29 mouse cellular contexts compared by ENCODE assay signal in genomic region chr11:86598572-86598971, GRCm38 (mm10). TPM values are rescaled to one million over a fixed set of nuclear protein-coding genes. Genes with fewer than 3 reads are reported as not detected.
DNase-seq lines count a peak whose midpoint lies in the region; TF ChIP-seq lines count a peak whose summit lies in the region.
"Had no signal": no experiment of that assay in that cellular context is flagged by ENCODE, and none has a peak within 500 bp of the region (broad histone marks: within the 10 kb centered on the region; RNA-seq: fewer than 3 reads in every experiment).

No protein-coding gene starts in this region.

- no peaks in the 10 kb centered on the region; the same call in 1 of the 2 replicates for H3K79me2 ChIP-seq in liver, adult 2 months (ENCODE audit: control insufficient read depth, insufficient read depth, low read length)
- H3K79me2 ChIP-seq in C2C12 (ENCODE audit: control insufficient read depth, insufficient read depth) (peaks cover 98% of the 10 kb centered on the region), myocyte (ENCODE audit: control insufficient read depth, insufficient read depth) (peaks cover 91% of the 10 kb centered on the region)

- H3K4me3 ChIP-seq in liver, adult 2 months (ENCODE audit: insufficient read depth, low read depth, low read length) = no peak overlapping the region
- H3K4me3 ChIP-seq in C2C12 (ENCODE audit: insufficient read depth, poor library complexity, severe bottlenecking) = no peak overlapping the region
- H3K4me3 ChIP-seq in embryonic fibroblast, embryonic 13.5 days (ENCODE audit: insufficient read depth, low read length) = no peak overlapping the region
- H3K4me3 ChIP-seq in myocyte = no peak overlapping the region
- H3K4me3 ChIP-seq: embryonic facial prominence, embryonic 12.5 days; heart, embryonic 10.5 days; heart, embryonic 15.5 days; hindbrain, embryonic 12.5 days; kidney, embryonic 15.5 days; midbrain, embryonic 12.5 days had no signal

- H3K79me3 ChIP-seq in C2C12 (ENCODE audit: low read depth) = peaks cover 84% of the 10 kb centered on the region

- no peak for TF ChIP-seq POLR2A in liver, adult 2 months (IDR thresholded peaks at IDR 0.05; ENCODE audit: extremely low read depth, insufficient read depth, low read length)
- no peak for TF ChIP-seq POLR2A in embryonic fibroblast, embryonic 13.5 days (IDR thresholded peaks at IDR 0.05; ENCODE audit: low read depth, low read length)
- TF ChIP-seq POLR2A in myocyte (IDR thresholded peaks at IDR 0.05; ENCODE audit: insufficient read length, low read depth) = no peak

- peak overlapping the region; percentile 63 for H3K27ac ChIP-seq in liver, adult 2 months (replicated peaks; ENCODE audit: insufficient read depth, low read depth, low read length)
- H3K27ac ChIP-seq in embryonic fibroblast, embryonic 13.5 days (ENCODE audit: insufficient read depth, low read length) = peak overlapping the region; percentile 47
- H3K27ac ChIP-seq: embryonic facial prominence, embryonic 12.5 days; heart, embryonic 10.5 days; heart, embryonic 15.5 days; hindbrain, embryonic 12.5 days; hindbrain, postnatal 0 days; kidney, embryonic 15.5 days; midbrain, embryonic 12.5 days had no signal

- 85% methylated on average over 1 of the region's 1 CpGs for WGBS in liver, adult 2 months

- H3ac ChIP-seq in C2C12 (ENCODE audit: control insufficient read depth, insufficient read length, low read depth) (no peak overlapping the region), myocyte (ENCODE audit: control insufficient read depth, insufficient read length) (no peak overlapping the region)

- peaks cover 13% of the 10 kb centered on the region for H3K4me1 ChIP-seq in liver, adult 2 months (ENCODE audit: control insufficient read depth, insufficient read depth, low read length)
- H3K4me1 ChIP-seq in embryonic fibroblast, embryonic 13.5 days (ENCODE audit: control insufficient read depth, insufficient read depth, low read length) = peaks cover 18% of the 10 kb centered on the region
- H3K4me1 ChIP-seq: midbrain, embryonic 12.5 days had no signal

- peak; percentile 58 for DNase-seq in liver, adult 2 months (ENCODE audit: extremely low read depth, low read depth, low spot score)
- DNase-seq in liver = no peak
- no peak for DNase-seq in layer of hippocampus, adult 9-10 months (ENCODE audit: low spot score)
- no peak for DNase-seq in layer of hippocampus, postnatal 14 days (ENCODE audit: low spot score in 2 of 2)
- no peak for DNase-seq in layer of hippocampus, postnatal 25 days (ENCODE audit: extremely low spot score in 1 of 2, low spot score in 1 of 2)
- DNase-seq: adrenal gland, adult 8-10 months; B cell, adult 2 months; cerebellum, adult 8-10 months; cerebellum, postnatal 25 days; forebrain, postnatal 0 days; gastrocnemius, postnatal 14 days; heart, postnatal 36 days; kidney, adult 18-20 months; kidney, postnatal 25 days; layer of hippocampus, postnatal 36 days; left cerebral cortex, postnatal 4 days; lung, adult 2 months; lung, postnatal 14 days had no signal

- no peak overlapping the region for H3K9ac ChIP-seq in liver, adult 2 months (ENCODE audit: low read depth, low read length)
- H3K9ac ChIP-seq: embryonic facial prominence, embryonic 12.5 days; forebrain, postnatal 0 days; heart, embryonic 15.5 days; hindbrain, embryonic 12.5 days; kidney, embryonic 15.5 days; midbrain, embryonic 12.5 days had no signal

- H3K4me2 ChIP-seq in myocyte (ENCODE audit: low read depth) = peak overlapping the region; percentile 40
- H3K4me2 ChIP-seq: embryonic facial prominence, embryonic 12.5 days; heart, embryonic 15.5 days; hindbrain, embryonic 12.5 days; kidney, embryonic 15.5 days; midbrain, embryonic 12.5 days had no signal

- H3K36me3 ChIP-seq in liver, adult 2 months (ENCODE audit: control insufficient read depth, insufficient read depth, low read length) = peaks cover 5% of the 10 kb centered on the region; the same call in 1 of the 2 replicates
- peaks cover 68% of the 10 kb centered on the region for H3K36me3 ChIP-seq in C2C12 (ENCODE audit: control insufficient read depth, insufficient read depth)
- peaks cover 7% of the 10 kb centered on the region for H3K36me3 ChIP-seq in myocyte (ENCODE audit: control insufficient read depth, insufficient read depth)
- H3K36me3 ChIP-seq: embryonic facial prominence, embryonic 12.5 days; heart, embryonic 15.5 days; hindbrain, embryonic 12.5 days; midbrain, embryonic 12.5 days had no signal

- no peak for TF ChIP-seq CTCF in liver, adult 2 months (IDR thresholded peaks at IDR 0.05; ENCODE audit: low read depth, low read length)
- TF ChIP-seq CTCF in C2C12 (IDR thresholded peaks at IDR 0.05; ENCODE audit: control insufficient read depth, insufficient read depth, insufficient read length) = no peak
- no peak for TF ChIP-seq CTCF in embryonic fibroblast, embryonic 13.5 days (IDR thresholded peaks at IDR 0.05; ENCODE audit: borderline replicate concordance, insufficient read depth, low read length)

- no peaks in the 10 kb centered on the region for H3K27me3 ChIP-seq in liver, adult 2 months (ENCODE audit: control insufficient read depth, insufficient read depth, low read length)
- no peaks in the 10 kb centered on the region for H3K27me3 ChIP-seq in C2C12 (ENCODE audit: control insufficient read depth, insufficient read depth, insufficient read length)
- H3K27me3 ChIP-seq in myocyte (ENCODE audit: control insufficient read depth, insufficient read depth, insufficient read length) = no peaks in the 10 kb centered on the region
- H3K27me3 ChIP-seq: CH12.LX; embryonic facial prominence, embryonic 12.5 days; heart, embryonic 15.5 days; hindbrain, embryonic 12.5 days; kidney, embryonic 15.5 days; midbrain, embryonic 12.5 days had no signal

TF ChIP-seq in C2C12, 6 proteins besides CTCF, POLR2A, EP300 and RAD21:
- TF ChIP-seq MAX (IDR thresholded peaks at IDR 0.05) (no peak), MYOD1 (IDR thresholded peaks at IDR 0.05; ENCODE audit: control insufficient read depth, insufficient read length, low read depth) (peak; percentile 32), USF1 (IDR thresholded peaks at IDR 0.05; ENCODE audit: low read depth) (no peak), MYOG (IDR thresholded peaks at IDR 0.05; ENCODE audit: control insufficient read depth, extremely low read depth, insufficient read length) (no peak), FOSL1 (IDR thresholded peaks at IDR 0.05; ENCODE audit: insufficient read depth, low read length, poor library complexity, severe bottlenecking) (no peak)
TF ChIP-seq in C2C12: peak in this region for 1.

TF ChIP-seq in myocyte, 11 proteins besides CTCF, POLR2A, EP300 and RAD21:
- TF ChIP-seq MYOG (IDR thresholded peaks at IDR 0.05; ENCODE audit: control insufficient read depth in 1 of 3, insufficient read depth in 1 of 3, insufficient read length in 2 of 3, low read depth in 2 of 3) (peak in 2 of 3 experiments; percentile 49 to 63), REST (IDR thresholded peaks at IDR 0.05; ENCODE audit: insufficient read depth, insufficient read length) (no peak), TCF12 (IDR thresholded peaks at IDR 0.05; ENCODE audit: insufficient read depth, poor library complexity, severe bottlenecking) (peak; percentile 38), USF1 (IDR thresholded peaks at IDR 0.05; ENCODE audit: low read depth) (peak; percentile 69), MYOD1 (IDR thresholded peaks at IDR 0.05; ENCODE audit: control insufficient read depth in 1 of 3, insufficient read length in 2 of 3, low read depth in 2 of 3) (peak in 2 of 3 experiments; percentile 70 to 73), SRF (IDR thresholded peaks at IDR 0.05; ENCODE audit: control insufficient read depth, insufficient read length, low read depth) (no peak)

RNA-seq across cellular contexts. Expression of gene Tubd1, which starts 53.8 kb away (rescaled TPM):
- 2.6 and 4.3 TPM in 2 replicates for total RNA-seq in liver, adult 2 months (2014; rRNA removed)
- polyA plus RNA-seq in liver, adult 2 months (2012; rRNA removed) = 1.7 and 2.0 TPM in 2 replicates
- 6.1 TPM for polyA plus RNA-seq in C2C12 (2012; fragmentation: generic; extraction: Trizol)
- 6.4 and 8.2 TPM in 2 replicates for polyA plus RNA-seq in embryonic fibroblast, embryonic 13.5 days (2011; ENCODE audit: insufficient read length, low read depth, missing spikeins)
- 6.6 TPM for polyA plus RNA-seq in myocyte (2012; fragmentation: generic; extraction: Trizol)
- total RNA-seq in layer of hippocampus, postnatal 14 days (2021) = 1 to 10 TPM; 7.0 to 9.2 TPM
- 1 to 10 TPM; 5.1 to 6.8 TPM for total RNA-seq in layer of hippocampus, postnatal 25 days (2021)

RNA-seq across cellular contexts. Expression of gene Rps6kb1, which starts 54.0 kb away (rescaled TPM):
- 14.4 TPM in 2 replicates for total RNA-seq in liver, adult 2 months (2014; rRNA removed)
- 6.2 and 6.3 TPM in 2 replicates for polyA plus RNA-seq in liver, adult 2 months (2012; rRNA removed)
- 9.8 TPM for polyA plus RNA-seq in C2C12 (2012; fragmentation: generic; extraction: Trizol)
- polyA plus RNA-seq in embryonic fibroblast, embryonic 13.5 days (2011; ENCODE audit: insufficient read length, low read depth, missing spikeins) = 70.3 and 71.4 TPM in 2 replicates
- polyA plus RNA-seq in myocyte (2012; fragmentation: generic; extraction: Trizol) = 13.0 TPM
- total RNA-seq in layer of hippocampus, postnatal 14 days (2021) = 10 to 100 TPM; 45.2 to 46.3 TPM
- total RNA-seq in layer of hippocampus, postnatal 25 days (2021) = 10 to 100 TPM; 34.5 to 41.6 TPM
